Mouse (Mus musculus): ENCODE results near the gene Kcng3.

Kcng3 gene

GRCm38 (mm10) chr17:83554997-83555396, 76.7 kb downstream of the Kcng3 start:
- no peak for DNase-seq

GRCm38 (mm10) chr17:83548501-83549233, 83.0 kb downstream of the Kcng3 start:
- DNase-seq: no peak

DNA sequence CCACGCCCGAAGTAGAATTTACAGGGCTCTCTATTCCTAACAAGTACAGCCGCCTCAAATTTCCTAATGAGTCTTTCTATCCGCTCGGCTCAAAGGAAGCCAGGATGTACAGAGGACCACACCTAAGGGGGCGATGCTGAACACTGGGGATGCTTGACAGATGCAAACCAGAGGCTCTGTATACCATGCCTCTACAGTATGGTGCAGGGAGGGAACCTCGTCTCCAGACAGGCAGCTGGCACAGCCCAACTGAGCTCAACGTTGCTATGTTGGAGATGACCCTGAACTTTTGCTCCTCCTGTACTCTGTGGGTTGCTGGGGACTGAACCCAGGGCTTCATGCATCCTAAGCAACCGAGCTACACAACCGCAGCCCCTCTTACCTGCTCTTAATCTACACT, 84.5 kb downstream of the Kcng3 start:
- DNase-seq: no peak

DNA sequence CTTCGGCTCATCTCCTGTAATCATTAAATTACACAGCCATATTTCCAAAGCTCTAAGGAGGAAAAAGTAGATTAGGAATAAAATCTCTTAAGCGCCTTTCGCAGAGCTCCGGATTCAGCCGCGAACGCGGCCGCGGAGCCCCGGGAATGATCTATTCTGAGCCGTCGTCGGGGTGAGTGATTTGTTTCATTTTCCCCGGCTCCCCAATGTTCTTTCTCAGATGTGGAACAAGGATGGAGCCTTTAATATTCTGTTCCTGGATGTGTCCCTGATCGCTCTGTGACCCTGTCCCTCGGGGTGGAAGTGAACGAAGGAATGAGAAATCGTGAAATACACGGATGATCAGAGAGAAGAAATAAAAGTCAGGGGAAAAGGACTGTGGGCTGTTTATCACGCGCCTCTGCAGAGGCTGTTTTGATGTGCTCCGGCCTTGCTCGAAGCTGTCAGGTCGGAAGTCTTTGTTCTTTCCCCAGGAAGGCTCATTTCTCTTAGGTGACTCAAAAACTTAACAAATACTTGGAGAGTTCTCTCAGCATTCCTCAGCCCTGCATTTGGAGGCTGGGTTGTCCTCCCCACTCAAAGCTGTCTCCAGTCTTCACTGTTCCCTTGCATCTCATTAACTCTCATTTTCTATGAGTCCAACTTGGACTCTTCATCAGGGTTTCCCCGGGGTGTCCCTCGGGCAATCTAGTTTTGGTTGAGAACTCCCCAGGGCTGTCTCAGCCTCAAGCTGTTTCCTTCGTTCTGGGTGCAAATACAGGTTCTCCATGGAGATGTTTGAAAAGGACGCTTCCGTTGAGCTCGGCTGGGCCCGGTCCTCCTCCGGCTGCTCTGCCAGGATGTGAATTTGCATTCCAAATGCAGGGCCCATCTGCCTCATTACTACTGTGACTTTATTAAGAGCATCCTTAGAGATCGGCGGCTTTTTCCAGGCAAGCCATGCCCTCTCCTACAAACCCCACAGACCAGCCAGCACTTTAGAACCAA, 85.6 kb downstream of the Kcng3 start:
- DNase-seq: no peak

DNA sequence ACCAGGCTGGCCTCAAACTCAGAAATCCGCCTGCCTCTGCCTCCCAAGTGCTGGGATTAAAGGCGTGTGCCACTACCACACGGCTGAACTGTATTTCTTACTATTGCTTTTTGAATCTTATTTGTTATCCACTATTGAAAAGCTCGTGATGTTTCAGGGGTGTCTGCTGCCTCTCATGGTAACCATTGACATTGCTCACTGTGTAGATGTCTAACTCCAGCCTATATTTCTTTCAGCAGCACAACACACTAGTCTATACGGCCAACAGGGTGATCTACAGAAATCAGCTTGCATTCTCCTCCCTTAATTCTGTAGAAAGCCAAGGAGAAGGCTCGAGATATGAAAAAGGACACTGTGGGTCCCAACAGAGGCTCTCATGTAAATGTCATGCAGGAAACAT, 86.4 kb downstream of the Kcng3 start:
- no peak for DNase-seq

DNA sequence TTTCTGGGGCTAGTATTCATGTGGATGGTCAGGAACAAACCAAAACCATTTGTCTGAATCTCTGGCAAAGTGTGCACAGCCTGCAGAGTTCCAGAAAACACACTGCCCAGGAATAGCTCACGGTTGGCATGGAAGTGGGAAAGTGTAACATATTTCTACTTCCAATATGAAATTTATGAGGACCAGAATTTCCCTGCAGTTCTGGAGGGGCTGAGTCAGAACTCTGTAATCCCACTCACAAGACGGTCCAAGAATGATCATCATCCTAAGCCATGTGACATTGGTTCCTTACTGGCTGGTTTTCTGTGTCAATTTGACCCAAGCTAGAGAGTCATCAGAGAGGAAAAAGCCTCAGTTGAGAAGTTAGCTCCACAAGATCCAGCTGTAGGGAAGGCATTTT, 89.3 kb downstream of the Kcng3 start:
- DNase-seq: no peak

- DNase-seq: no peak
Measured at GRCm38 (mm10) chr17:83539262-83540037, 92.2 kb downstream of the Kcng3 start.

GRCm38 (mm10) chr17:83538694-83539093, 93.0 kb downstream of the Kcng3 start:
- DNase-seq: no peak

DNA sequence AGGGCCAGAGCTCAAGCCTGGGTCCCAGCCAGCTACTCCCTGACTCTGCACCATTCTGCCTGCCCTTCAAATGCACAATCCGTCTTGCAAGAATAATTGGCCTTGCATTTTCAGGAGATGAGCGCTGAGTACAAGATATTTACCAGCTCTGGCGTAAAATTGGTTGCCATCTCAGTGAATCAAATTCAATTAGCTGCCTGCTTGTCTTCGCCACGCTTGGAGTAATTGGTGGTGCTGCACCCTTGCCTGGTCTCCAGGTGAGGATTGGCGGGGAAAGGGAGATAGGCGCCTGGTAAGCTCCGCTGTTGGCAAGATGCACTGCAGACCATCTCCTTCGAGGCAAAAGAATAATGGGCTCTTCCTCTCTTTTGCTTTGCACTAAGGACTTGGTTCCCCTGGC, 93.6 kb downstream of the Kcng3 start:
- DNase-seq: no peak
